Mouse (Mus musculus) embryonic fibroblast, embryonic 13.5 days (primary cell): ENCODE data around the gene Lrrc4. TPM values are rescaled to one million over a fixed set of nuclear protein-coding genes. Genes with fewer than 3 reads are reported as not detected.

Experiments used
- H3K27ac ChIP-seq: 2 replicates; pipeline ENCODE4 v1.5.1; 2012; ENCODE audit warnings: low read length, control low read depth, inconsistent platforms; ENCODE audit not compliant: insufficient read depth
- H3K4me1 ChIP-seq: 2 replicates; pipeline ENCODE4 v1.6.1; 2011; ENCODE audit warnings: low read length; ENCODE audit not compliant: control insufficient read depth, insufficient read depth
- H3K4me3 ChIP-seq: 2 replicates; pipeline ENCODE4 v1.5.1; 2011; ENCODE audit warnings: mild to moderate bottlenecking, control low read depth, low read length; ENCODE audit not compliant: insufficient read depth
- CTCF ChIP-seq: IDR thresholded peaks from 2 replicates; pipeline ENCODE4 v1.5.1; 2011; ENCODE audit warnings: mild to moderate bottlenecking, control low read depth, low read length, moderate library complexity, borderline replicate concordance; ENCODE audit not compliant: insufficient read depth
- POLR2A ChIP-seq: IDR thresholded peaks from 2 replicates; pipeline ENCODE4 v1.6.1; 2011; ENCODE audit warnings: low read depth, mild to moderate bottlenecking, control low read depth, low read length, moderate library complexity
- polyA plus RNA-seq: library from polyadenylated mRNA; stranded (reverse); fragments of >200 nt; gene quantifications from 2 replicates; pipeline ENCODE4 v1.2.4, GENCODE M21; 2011; ENCODE audit warnings: low read depth; ENCODE audit not compliant: missing spikeins, insufficient read length

Lrrc4 gene
- polyA plus RNA-seq, 1 experiment = 0.37 TPM

DNA sequence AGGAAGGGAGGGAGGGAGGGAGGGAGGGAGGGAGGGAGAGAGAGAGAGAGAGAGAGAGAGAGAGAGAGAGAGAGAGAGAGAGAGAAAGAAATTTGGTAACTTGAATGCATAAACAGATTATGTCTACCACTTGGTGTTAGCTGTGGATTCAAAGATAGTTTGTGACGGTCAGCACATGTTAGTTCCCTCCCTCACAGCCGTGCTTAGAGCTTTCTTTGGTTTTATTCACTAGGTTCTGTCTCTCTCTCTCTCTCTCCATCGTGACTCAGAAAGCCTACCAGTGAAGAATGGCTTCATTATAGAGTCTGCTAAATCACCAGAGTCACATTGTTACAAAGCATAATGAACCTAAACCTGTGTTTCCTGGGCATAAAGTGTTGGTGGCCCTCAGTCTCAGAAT is 146.5 kb downstream of the Lrrc4 start:
- H3K4me1 ChIP-seq = no peaks in the 10 kb centered on the region
- no peak overlapping the region for H3K27ac ChIP-seq
- no peak overlapping the region for H3K4me3 ChIP-seq
- TF ChIP-seq CTCF (no peak), POLR2A (no peak)

DNA sequence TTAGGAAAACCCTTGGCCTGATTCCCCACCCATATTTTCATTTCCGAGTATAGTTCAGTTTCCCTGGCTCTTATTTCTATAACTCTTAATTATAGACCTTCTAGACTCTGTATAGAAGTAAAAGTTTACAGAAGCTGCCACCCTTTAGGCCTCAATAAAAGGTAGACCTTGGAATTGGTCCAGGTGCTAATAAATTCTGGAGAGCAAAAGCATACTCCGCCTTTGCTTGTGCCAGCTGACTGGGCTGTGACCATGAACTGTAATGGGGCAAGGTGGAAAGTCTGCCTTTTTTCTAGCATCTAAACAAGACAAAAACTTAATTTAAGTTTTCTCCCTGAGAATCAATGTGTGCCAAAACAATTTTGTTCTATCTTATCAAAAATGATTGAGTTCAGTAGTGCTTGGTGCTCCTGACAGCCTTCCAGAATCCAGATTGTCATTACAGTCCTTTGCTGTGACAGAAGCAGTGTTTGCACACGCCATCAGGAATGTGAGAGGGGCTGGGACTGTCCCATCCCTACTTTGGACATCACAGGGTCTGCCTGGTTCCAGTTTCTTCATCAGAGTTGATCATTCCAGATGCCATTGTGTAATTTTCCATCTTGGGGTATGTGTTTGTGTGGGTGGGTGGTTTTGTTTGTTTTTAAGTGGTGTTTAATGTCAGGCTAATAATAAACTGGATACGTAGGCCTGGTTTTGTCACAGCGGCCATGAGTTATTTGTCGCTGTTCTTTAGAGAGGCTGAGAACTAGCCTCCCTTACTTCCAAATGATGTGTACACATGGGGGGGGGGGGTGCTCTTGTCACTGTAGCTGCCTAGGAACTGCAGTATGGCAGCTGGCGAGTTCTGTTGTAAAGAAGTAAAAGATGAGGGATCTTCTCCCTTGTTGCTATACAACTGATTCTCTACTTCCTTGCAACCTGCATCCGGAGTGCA is 149.8 kb downstream of the Lrrc4 start:
- TF ChIP-seq CTCF (no peak), POLR2A (no peak)
- Histone ChIP-seq H3K27ac (no peak overlapping the region), H3K4me1 (no peaks in the 10 kb centered on the region), H3K4me3 (no peak overlapping the region)

DNA sequence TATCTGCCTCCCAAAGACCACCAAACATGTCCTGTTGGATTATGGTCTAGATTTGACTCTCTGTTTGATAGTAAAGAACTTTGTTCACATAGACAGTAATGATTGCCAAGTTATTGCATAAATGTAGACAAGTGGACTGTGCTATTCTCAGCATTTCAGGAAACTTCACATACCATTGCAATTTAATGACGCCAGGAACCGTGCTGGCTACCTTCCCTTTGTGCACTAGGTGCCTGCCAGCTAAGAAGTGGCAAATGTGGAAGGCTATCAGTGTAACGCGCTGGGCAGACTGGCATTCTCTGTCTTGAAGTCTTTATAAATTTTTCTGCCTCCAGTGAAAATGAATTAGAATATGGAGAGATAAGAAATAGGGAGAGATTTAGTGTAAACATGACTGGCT is 151.0 kb downstream of the Lrrc4 start:
- TF ChIP-seq POLR2A (no peak), CTCF (no peak)
- Histone ChIP-seq H3K4me3 (no peak overlapping the region), H3K27ac (no peak overlapping the region), H3K4me1 (no peaks in the 10 kb centered on the region)

DNA sequence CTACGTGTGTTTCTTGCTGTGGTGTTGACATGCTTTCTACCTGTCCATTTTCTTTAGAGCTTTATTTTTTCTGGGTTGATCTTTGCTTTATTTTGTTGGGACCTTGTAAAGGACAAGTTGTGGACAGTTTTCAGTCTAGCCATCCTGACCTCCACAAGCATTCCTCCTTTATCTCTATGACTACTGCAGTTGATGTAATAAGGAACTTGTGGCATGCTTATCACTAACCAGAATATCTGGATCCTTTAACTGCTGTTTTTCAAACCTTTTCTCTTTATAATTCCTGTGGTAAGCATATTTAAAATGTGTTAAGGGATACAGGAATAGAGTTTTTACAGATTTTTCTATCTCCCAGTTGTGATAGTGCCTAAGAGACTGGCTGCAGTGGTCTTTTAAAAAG is 152.7 kb downstream of the Lrrc4 start:
- no peak for TF ChIP-seq POLR2A
- TF ChIP-seq CTCF = no peak
- Histone ChIP-seq H3K4me1 (no peaks in the 10 kb centered on the region), H3K4me3 (no peak overlapping the region), H3K27ac (no peak overlapping the region)

DNA sequence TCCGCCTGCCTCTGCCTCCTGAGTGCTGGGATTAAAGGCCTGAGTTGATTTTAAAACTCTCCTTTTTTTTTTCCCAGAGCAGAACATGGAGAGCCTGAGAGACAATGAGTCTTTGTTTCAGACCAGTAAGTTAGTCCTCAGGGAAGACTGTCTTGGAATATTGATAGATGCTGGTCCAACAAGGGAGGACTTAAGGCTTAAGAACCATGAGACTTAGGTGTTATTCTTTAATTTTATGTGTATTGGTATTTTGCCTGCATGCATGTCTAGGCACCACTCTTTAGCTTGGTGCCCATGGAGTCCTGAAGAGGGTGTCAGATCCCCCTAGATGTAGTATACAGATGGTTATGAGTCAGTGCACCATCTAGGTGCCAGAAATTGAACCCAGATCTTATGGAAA is 156.9 kb downstream of the Lrrc4 start:
- no peaks in the 10 kb centered on the region for H3K4me1 ChIP-seq
- H3K4me3 ChIP-seq = no peak overlapping the region
- TF ChIP-seq POLR2A = no peak
- no peak for TF ChIP-seq CTCF
- no peak overlapping the region for H3K27ac ChIP-seq

DNA sequence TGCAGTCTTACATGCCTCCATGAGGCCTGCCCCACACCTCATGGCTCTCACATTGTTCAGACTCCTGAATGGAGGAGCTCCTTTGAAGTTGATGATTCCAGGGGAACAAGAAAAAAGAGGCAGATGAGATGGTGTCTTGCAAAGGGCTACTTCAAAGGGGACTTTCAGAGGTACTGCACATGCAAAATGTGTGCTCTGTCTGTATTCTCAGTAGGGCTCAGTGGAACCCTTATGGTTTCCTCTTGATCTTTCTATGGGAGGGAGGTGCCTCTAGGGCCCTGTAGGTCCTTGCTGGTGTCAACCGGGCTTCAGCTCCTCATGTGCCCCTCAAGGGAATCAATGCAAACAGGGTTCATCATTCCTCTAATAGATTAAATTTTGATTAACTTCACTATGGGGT is 159.2 kb downstream of the Lrrc4 start:
- Histone ChIP-seq H3K4me3 (no peak overlapping the region), H3K27ac (no peak overlapping the region), H3K4me1 (no peaks in the 10 kb centered on the region)
- TF ChIP-seq POLR2A (no peak), CTCF (no peak)

DNA sequence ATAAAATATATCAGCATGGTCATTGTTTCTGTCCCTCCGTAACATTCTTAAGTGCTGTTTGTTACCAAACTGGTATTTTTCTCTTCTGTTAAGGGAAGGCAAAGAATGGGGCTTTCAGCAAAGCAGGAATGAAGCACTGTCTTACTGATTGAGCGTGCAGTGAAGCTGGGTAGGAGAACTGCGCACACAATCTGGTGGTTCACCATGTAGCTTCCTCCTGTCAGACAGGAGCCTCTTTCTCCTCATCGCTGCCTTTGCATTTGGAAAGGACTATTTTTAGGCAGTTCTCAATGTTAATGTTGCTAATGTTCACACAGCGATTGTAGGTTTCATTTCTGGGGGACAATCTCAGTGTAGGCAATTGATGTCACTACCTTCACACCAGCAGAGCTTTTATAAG is 162.3 kb downstream of the Lrrc4 start:
- no peak for TF ChIP-seq CTCF
- no peaks in the 10 kb centered on the region for H3K4me1 ChIP-seq

DNA sequence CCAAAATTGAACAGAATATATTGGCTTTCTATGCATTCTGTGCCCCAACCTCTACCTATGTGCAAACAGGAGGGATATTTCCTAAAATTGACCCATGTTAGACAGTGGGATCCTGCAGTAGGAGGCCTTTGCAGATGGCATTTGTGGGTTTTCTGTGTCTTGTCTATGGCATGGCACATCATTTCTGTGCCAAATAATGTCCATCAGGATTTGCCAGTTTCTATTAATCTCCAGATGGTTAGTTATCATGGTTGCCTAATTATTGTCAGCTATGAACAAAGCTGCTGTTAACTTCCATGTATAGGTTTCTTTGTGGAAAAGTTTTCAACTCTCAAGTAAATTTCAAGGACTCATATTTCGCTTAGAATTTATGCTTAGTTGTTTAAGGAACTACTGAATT is 164.0 kb downstream of the Lrrc4 start:
- TF ChIP-seq POLR2A (no peak), CTCF (no peak)
- Histone ChIP-seq H3K27ac (no peak overlapping the region), H3K4me1 (no peaks in the 10 kb centered on the region)

More for the DNA sequence above, 162.3 kb downstream of the Lrrc4 start:
- no peak overlapping the region for H3K4me3 ChIP-seq
- no peak overlapping the region for H3K27ac ChIP-seq

DNA sequence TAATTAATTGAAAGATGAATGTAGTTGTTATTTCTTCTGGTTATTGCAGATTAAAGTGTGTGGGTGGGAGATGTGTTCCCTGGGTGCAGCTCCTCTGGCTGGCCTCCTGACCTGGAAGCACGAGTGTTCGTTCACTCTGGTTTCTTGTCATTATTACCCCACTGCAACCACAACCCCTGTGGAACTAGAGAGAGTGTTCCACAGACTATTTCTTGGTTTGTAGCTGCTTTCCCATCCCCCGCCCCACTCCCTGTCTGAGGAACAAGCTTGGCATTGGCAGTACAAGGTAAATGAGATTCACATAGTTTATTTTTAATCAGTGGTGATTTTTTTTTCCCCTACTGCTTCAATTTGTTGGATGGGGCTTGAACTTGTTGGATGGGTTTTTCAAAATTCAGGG is 166.8 kb downstream of the Lrrc4 start:
- TF ChIP-seq POLR2A (no peak), CTCF (no peak)
- H3K27ac ChIP-seq = no peak overlapping the region
- H3K4me3 ChIP-seq = no peak overlapping the region
- no peaks in the 10 kb centered on the region for H3K4me1 ChIP-seq

More for the DNA sequence above, 164.0 kb downstream of the Lrrc4 start:
- no peak overlapping the region for H3K4me3 ChIP-seq

DNA sequence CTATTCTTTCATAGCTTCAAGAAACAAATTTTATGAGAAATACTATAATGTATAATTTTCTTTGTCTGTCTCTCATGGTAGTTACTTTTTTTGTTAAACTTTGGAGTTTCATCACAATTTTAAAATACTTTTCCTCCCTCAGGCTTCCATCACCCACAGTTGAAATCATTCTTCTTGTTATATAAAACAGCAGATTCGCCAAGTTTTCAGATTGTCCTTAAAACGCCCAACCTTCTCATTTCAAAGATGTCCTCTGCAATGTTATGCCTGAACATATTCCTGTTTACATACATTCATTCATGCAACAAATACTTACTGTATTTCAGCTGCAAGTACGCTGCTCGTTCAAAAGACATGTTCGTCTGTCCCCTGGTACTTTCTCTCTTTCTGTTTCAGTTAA is 167.9 kb downstream of the Lrrc4 start:
- TF ChIP-seq POLR2A (no peak), CTCF (no peak)
- Histone ChIP-seq H3K27ac (no peak overlapping the region), H3K4me1 (no peaks in the 10 kb centered on the region), H3K4me3 (no peak overlapping the region)

DNA sequence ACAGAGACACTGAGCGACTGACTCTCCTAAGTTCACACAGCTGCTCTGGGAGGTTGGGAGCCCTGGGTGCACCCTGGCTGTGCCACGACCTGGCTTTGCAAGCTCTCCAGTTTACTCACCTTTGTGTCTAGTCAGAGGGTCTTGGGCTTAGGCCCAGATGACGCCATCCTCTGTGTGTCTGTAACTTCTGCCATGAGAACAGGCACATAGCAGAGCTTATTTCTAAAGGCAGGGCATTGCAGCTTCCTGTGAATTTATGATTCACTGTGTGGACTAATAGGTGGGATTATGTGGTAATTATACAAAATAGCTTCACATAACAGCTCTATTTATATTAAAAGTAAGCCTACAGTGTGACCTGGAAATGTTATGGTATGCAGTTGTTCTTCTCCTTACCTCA is 168.5 kb downstream of the Lrrc4 start:
- Histone ChIP-seq H3K4me3 (no peak overlapping the region), H3K27ac (no peak overlapping the region), H3K4me1 (no peaks in the 10 kb centered on the region)
- TF ChIP-seq POLR2A (no peak), CTCF (no peak)
